Mouse (Mus musculus) spleen, postnatal 4 days (tissue): ENCODE data around the gene Celf2.

ENCODE experiments used
- DNase-seq, 2 experiments: peaks; one replicate each; pipeline ENCODE4 v3.0.0; 2022; ENCODE audit warnings: low spot score in 2 of 2

Gene Celf2

GRCm38 (mm10) chr2:7026737-7027136 is 482.6 kb downstream of the Celf2 start:
- no peak for DNase-seq

- DNase-seq: no peak
Observed at GRCm38 (mm10) chr2:7025594-7025993, 483.8 kb downstream of the Celf2 start.

GRCm38 (mm10) chr2:7022184-7022583 is 487.2 kb downstream of the Celf2 start:
- no peak for DNase-seq

- DNase-seq: no peak
Observed at GRCm38 (mm10) chr2:7017384-7018113, 491.8 kb downstream of the Celf2 start.

- no peak for DNase-seq
Observed at GRCm38 (mm10) chr2:7013126-7013525, 496.2 kb downstream of the Celf2 start.

- DNase-seq: no peak
Observed at GRCm38 (mm10) chr2:7006816-7007215, 502.5 kb downstream of the Celf2 start.

- no peak for DNase-seq
Observed at GRCm38 (mm10) chr2:7001967-7002366, 507.4 kb downstream of the Celf2 start.

GRCm38 (mm10) chr2:6991010-6991421 is 518.3 kb downstream of the Celf2 start:
- DNase-seq: no peak

- DNase-seq: no peak
Observed at GRCm38 (mm10) chr2:6985706-6986105, 523.7 kb downstream of the Celf2 start.

GRCm38 (mm10) chr2:6983902-6984301 is 525.5 kb downstream of the Celf2 start:
- DNase-seq: no peak

- no peak for DNase-seq
Observed at GRCm38 (mm10) chr2:6976300-6976699, 533.1 kb downstream of the Celf2 start.

GRCm38 (mm10) chr2:6969228-6969627 is 540.1 kb downstream of the Celf2 start:
- no peak for DNase-seq

- DNase-seq: no peak
Observed at GRCm38 (mm10) chr2:6965243-6965642, 544.1 kb downstream of the Celf2 start.

GRCm38 (mm10) chr2:6950702-6951101 is 558.7 kb downstream of the Celf2 start:
- no peak for DNase-seq

GRCm38 (mm10) chr2:6945638-6946415 is 563.5 kb downstream of the Celf2 start:
- no peak for DNase-seq

- DNase-seq: no peak
Observed at GRCm38 (mm10) chr2:6943651-6944050, 565.7 kb downstream of the Celf2 start.

GRCm38 (mm10) chr2:6942635-6943390 is 566.5 kb downstream of the Celf2 start:
- no peak for DNase-seq

- no peak for DNase-seq
Observed at GRCm38 (mm10) chr2:6939143-6939542, 570.2 kb downstream of the Celf2 start.

- DNase-seq: no peak
Observed at GRCm38 (mm10) chr2:6933130-6933529, 576.2 kb downstream of the Celf2 start.

GRCm38 (mm10) chr2:6927693-6928360 is 581.5 kb downstream of the Celf2 start:
- DNase-seq: no peak

- no peak for DNase-seq
Observed at GRCm38 (mm10) chr2:6925505-6925904, 583.9 kb downstream of the Celf2 start.
